Mouse (Mus musculus): ENCODE measurements around the gene Nemf.
"Not testable (repeated sequence)": the region's sequence is repeated elsewhere in the genome, so short reads cannot be mapped to it uniquely, and the experiment has no call there.

Nemf gene

GRCm38 (mm10) chr12:69373850-69374766, 17.1 kb upstream of the Nemf start:
- DNase-seq (ENCODE audit: low read depth in 1 of 2, low spot score in 2 of 2) = no peak

GRCm38 (mm10) chr12:69372731-69373331, 15.9 kb upstream of the Nemf start:
- DNase-seq (ENCODE audit: low read depth in 1 of 2, low spot score in 2 of 2) = no peak

- peak; percentile 95 to 98 for DNase-seq (ENCODE audit: low read depth in 1 of 2, low spot score in 2 of 2)
Measured at GRCm38 (mm10) chr12:69371854-69372671, 15.1 kb upstream of the Nemf start, which contains the start of the genes Arf6 and Gm9887. Gene Arf6, plus strand, starts transcription at chr12:69372150. Gene Gm9887, minus strand, starts transcription at chr12:69372458.

GRCm38 (mm10) chr12:69371421-69371853, 14.5 kb upstream of the Nemf start:
- DNase-seq (ENCODE audit: low read depth in 1 of 2, low spot score in 2 of 2) = peak; percentile 37 to 77

GRCm38 (mm10) chr12:69370936-69371335, 14.0 kb upstream of the Nemf start:
- no peak for DNase-seq (ENCODE audit: low read depth in 1 of 2, low spot score in 2 of 2)

GRCm38 (mm10) chr12:69367557-69367956, 10.6 kb upstream of the Nemf start:
- DNase-seq (ENCODE audit: low read depth in 1 of 2, low spot score in 2 of 2) = no peak

GRCm38 (mm10) chr12:69366424-69366823, 9.5 kb upstream of the Nemf start:
- no peak for DNase-seq (ENCODE audit: low read depth in 1 of 2, low spot score in 2 of 2)

- DNase-seq (ENCODE audit: low read depth in 1 of 2, low spot score in 2 of 2) = no peak
Measured at GRCm38 (mm10) chr12:69365757-69366156, 8.8 kb upstream of the Nemf start.

GRCm38 (mm10) chr12:69363899-69364762, 7.2 kb upstream of the Nemf start:
- peak; percentile 37 to 58 for DNase-seq (ENCODE audit: low read depth in 1 of 2, low spot score in 2 of 2)

GRCm38 (mm10) chr12:69363110-69363509, 6.1 kb upstream of the Nemf start:
- DNase-seq (ENCODE audit: low read depth in 1 of 2, low spot score in 2 of 2) = not testable (repeated sequence)

- no peak for DNase-seq (ENCODE audit: low read depth in 1 of 2, low spot score in 2 of 2)
Measured at GRCm38 (mm10) chr12:69362388-69362787, 5.4 kb upstream of the Nemf start.

- no peak for DNase-seq (ENCODE audit: low read depth in 1 of 2, low spot score in 2 of 2)
Measured at GRCm38 (mm10) chr12:69361919-69362318, 5.0 kb upstream of the Nemf start.

GRCm38 (mm10) chr12:69360997-69361899, 4.3 kb upstream of the Nemf start:
- peak; percentile 99 to 100 for DNase-seq (ENCODE audit: low read depth in 1 of 2, low spot score in 2 of 2)

GRCm38 (mm10) chr12:69360655-69360996, 3.7 kb upstream of the Nemf start:
- peak; percentile 45 to 72 for DNase-seq (ENCODE audit: low read depth in 1 of 2, low spot score in 2 of 2)

GRCm38 (mm10) chr12:69357300-69357646, 308 bp upstream of the Nemf start:
- DNase-seq (ENCODE audit: low read depth in 1 of 2, low spot score in 2 of 2) = no peak

GRCm38 (mm10) chr12:69351685-69352084, 5.3 kb downstream of the Nemf start:
- no peak for DNase-seq (ENCODE audit: low read depth in 1 of 2, low spot score in 2 of 2)

GRCm38 (mm10) chr12:69349928-69350327, 7.0 kb downstream of the Nemf start:
- DNase-seq (ENCODE audit: low read depth in 1 of 2, low spot score in 2 of 2) = no peak

GRCm38 (mm10) chr12:69333547-69333946, 23.4 kb downstream of the Nemf start:
- no peak for DNase-seq (ENCODE audit: low read depth in 1 of 2, low spot score in 2 of 2)

- no peak for DNase-seq (ENCODE audit: low read depth in 1 of 2, low spot score in 2 of 2)
Measured at GRCm38 (mm10) chr12:69332147-69332546, 24.8 kb downstream of the Nemf start.

- peak; percentile 6 to 23 for DNase-seq (ENCODE audit: low read depth in 1 of 2, low spot score in 2 of 2)
Measured at GRCm38 (mm10) chr12:69331187-69331586, 25.8 kb downstream of the Nemf start.

Measured in monocyte, adult 2 months (primary cell).